Mouse (Mus musculus): Measurements from ENCODE around the gene Mov10l1.

DNA sequence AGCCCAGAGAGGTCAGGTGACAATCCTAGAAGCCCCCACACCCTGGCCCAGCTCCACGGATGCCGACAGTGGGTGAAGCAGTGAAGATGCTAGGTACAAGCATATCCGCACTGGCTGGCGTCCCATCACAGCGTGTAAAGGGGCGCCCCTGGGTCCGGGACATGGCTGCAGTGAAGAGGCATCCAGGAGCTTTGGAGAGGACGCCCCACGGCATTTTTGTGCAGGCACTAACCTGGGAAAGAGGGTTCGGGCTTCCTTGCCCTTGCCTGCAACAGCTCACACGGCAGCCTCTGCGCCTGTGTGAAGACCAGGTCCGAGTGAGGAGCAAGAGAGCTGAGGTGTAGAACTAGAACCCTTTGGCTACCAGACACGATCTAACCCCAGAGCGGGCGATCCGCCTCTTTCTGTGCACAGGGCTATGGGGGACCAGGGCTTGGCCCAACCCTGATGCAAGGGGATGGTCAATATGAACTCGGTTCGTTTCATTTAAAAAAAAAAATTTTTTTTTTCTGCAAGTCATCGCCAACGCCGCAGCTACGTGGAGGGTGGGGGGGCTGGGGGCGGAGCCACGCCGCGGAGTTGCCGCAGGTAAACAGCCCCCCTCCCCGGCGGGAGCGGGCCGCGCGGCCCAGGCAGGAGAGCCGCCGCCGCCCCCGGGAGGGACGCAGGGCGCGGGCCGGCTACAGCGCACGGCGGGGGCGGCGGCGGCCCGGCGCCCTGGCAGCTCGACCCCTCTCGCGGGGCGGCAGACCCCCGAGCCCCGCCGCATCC is 76.6 kb downstream of the Mov10l1 start, which contains the start of gene Panx2:
- no peak for TF ChIP-seq CTCF (IDR thresholded peaks at IDR 0.05; ENCODE audit: borderline replicate concordance, insufficient read depth, low read depth, low read length)
- TF ChIP-seq POLR2A (IDR thresholded peaks at IDR 0.05; ENCODE audit: borderline replicate concordance, insufficient read depth, low read length): peak; percentile 60; the same call in 1 of the 2 replicates

All from cerebellum, adult 2 months (tissue).